Mouse (Mus musculus): Measurements from ENCODE around the gene Htr2a.

Htr2a gene

GRCm38 (mm10) chr14:74640819-74641381 is at the start of gene Htr2a:
Htr2a (plus strand) TSS chr14:74640840.
- in situ Hi-C loops (cut with MboI; ENCODE audit: unreplicated experiment in 2 of 2): loop anchor here (10.0 to 25.0 kb wide), 2 partner anchors 854 to 1116 kb away; partner anchors contain the start of gene Sucla2 (in 1 of the 2)

- in situ Hi-C loops (cut with MboI; ENCODE audit: unreplicated experiment in 2 of 2): no loop called here
Observed at GRCm38 (mm10) chr14:74601333-74602087, 39.1 kb upstream of the Htr2a start.

- in situ Hi-C loops (cut with MboI; ENCODE audit: unreplicated experiment in 2 of 2): no loop called here
Observed at GRCm38 (mm10) chr14:74602543-74602942, 38.1 kb upstream of the Htr2a start.

- in situ Hi-C loops (cut with MboI; ENCODE audit: unreplicated experiment in 2 of 2): no loop called here
Observed at GRCm38 (mm10) chr14:74603131-74603766, 37.4 kb upstream of the Htr2a start.

GRCm38 (mm10) chr14:74611326-74611725 is 29.3 kb upstream of the Htr2a start:
- in situ Hi-C loops (cut with MboI; ENCODE audit: unreplicated experiment in 2 of 2): loop anchor here (10.0 kb wide), 2 partner anchors 383 to 837 kb away; no protein-coding TSS in a partner anchor

GRCm38 (mm10) chr14:74618858-74619257 is 21.8 kb upstream of the Htr2a start:
- in situ Hi-C loops (cut with MboI; ENCODE audit: unreplicated experiment in 2 of 2): loop anchor here (10.0 kb wide), 2 partner anchors 376 to 844 kb away; no protein-coding TSS in a partner anchor

- in situ Hi-C loops (cut with MboI; ENCODE audit: unreplicated experiment in 2 of 2): loop anchor here (10.0 to 25.0 kb wide), 2 partner anchors 347 to 851 kb away; no protein-coding TSS in a partner anchor
Observed at GRCm38 (mm10) chr14:74638071-74638470, 2.6 kb upstream of the Htr2a start.

GRCm38 (mm10) chr14:74641668-74642230 is 1.1 kb downstream of the Htr2a start:
- in situ Hi-C loops (cut with MboI; ENCODE audit: unreplicated experiment in 2 of 2): loop anchor here (10.0 to 25.0 kb wide), 2 partner anchors 854 to 1117 kb away; partner anchors contain the start of gene Sucla2 (in 1 of the 2)

- in situ Hi-C loops (cut with MboI; ENCODE audit: unreplicated experiment in 2 of 2): loop anchor here (10.0 to 25.0 kb wide), 2 partner anchors 856 to 1118 kb away; partner anchors contain the start of gene Sucla2 (in 1 of the 2)
Observed at GRCm38 (mm10) chr14:74643296-74643695, 2.7 kb downstream of the Htr2a start.

GRCm38 (mm10) chr14:74646107-74646793 is 5.6 kb downstream of the Htr2a start:
- in situ Hi-C loops (cut with MboI; ENCODE audit: unreplicated experiment in 2 of 2): loop anchor here (10.0 to 25.0 kb wide), 2 partner anchors 859 to 1121 kb away; partner anchors contain the start of gene Sucla2 (in 1 of the 2)

- in situ Hi-C loops (cut with MboI; ENCODE audit: unreplicated experiment in 2 of 2): no loop called here
Observed at GRCm38 (mm10) chr14:74650001-74650400, 9.4 kb downstream of the Htr2a start.

GRCm38 (mm10) chr14:74651678-74652077 is 11.0 kb downstream of the Htr2a start:
- in situ Hi-C loops (cut with MboI; ENCODE audit: unreplicated experiment in 2 of 2): no loop called here

GRCm38 (mm10) chr14:74657227-74657626 is 16.6 kb downstream of the Htr2a start:
- in situ Hi-C loops (cut with MboI; ENCODE audit: unreplicated experiment in 2 of 2): no loop called here

GRCm38 (mm10) chr14:74659411-74659841 is 18.8 kb downstream of the Htr2a start:
- in situ Hi-C loops (cut with MboI; ENCODE audit: unreplicated experiment in 2 of 2): no loop called here

- in situ Hi-C loops (cut with MboI; ENCODE audit: unreplicated experiment in 2 of 2): no loop called here
Observed at GRCm38 (mm10) chr14:74672137-74673019, 31.7 kb downstream of the Htr2a start.

- in situ Hi-C loops (cut with MboI; ENCODE audit: unreplicated experiment in 2 of 2): no loop called here
Observed at GRCm38 (mm10) chr14:74673020-74673350, 32.3 kb downstream of the Htr2a start.

GRCm38 (mm10) chr14:74673584-74673983 is 32.9 kb downstream of the Htr2a start:
- in situ Hi-C loops (cut with MboI; ENCODE audit: unreplicated experiment in 2 of 2): no loop called here

- in situ Hi-C loops (cut with MboI; ENCODE audit: unreplicated experiment in 2 of 2): no loop called here
Observed at GRCm38 (mm10) chr14:74679841-74680240, 39.2 kb downstream of the Htr2a start.

- in situ Hi-C loops (cut with MboI; ENCODE audit: unreplicated experiment in 2 of 2): no loop called here
Observed at GRCm38 (mm10) chr14:74684298-74684978, 43.8 kb downstream of the Htr2a start.

Data from v-Abl transformed pro-B cells (cell line).